Mouse (Mus musculus) midbrain, embryonic 16.5 days (tissue): Measurements from ENCODE around the gene Cbs. TPM values are rescaled to one million over a fixed set of nuclear protein-coding genes. Genes with fewer than 3 reads are reported as not detected.

Source experiments
- ATAC-seq: fragments of 200-750 bp; cut with Nextera tagmentation; 2 replicates; pipeline ENCODE4 v1.8.0; 2017; ENCODE audit warnings: moderate TSS enrichment
- H3K27ac ChIP-seq: fragments of 300-500 bp; sonication (generic); 2 replicates; pipeline ENCODE4 v1.5.1; 2014; ENCODE audit warnings: mild to moderate bottlenecking, low read length, mixed read lengths
- H3K27me3 ChIP-seq: fragments of 300-500 bp; sonication (generic); 2 replicates; pipeline ENCODE4 v1.6.1; 2014; ENCODE audit warnings: low read depth, low read length, mixed read lengths; ENCODE audit not compliant: control insufficient read depth, insufficient read depth
- H3K36me3 ChIP-seq: fragments of 300-500 bp; sonication (generic); 2 replicates; pipeline ENCODE4 v1.6.1; 2014; ENCODE audit warnings: mild to moderate bottlenecking, low read length, moderate library complexity, mixed read lengths; ENCODE audit not compliant: control insufficient read depth, insufficient read depth
- H3K4me1 ChIP-seq: fragments of 300-500 bp; sonication (generic); 2 replicates; pipeline ENCODE4 v1.6.1; 2014; ENCODE audit warnings: mild to moderate bottlenecking, low read length, mixed read lengths; ENCODE audit not compliant: control insufficient read depth, insufficient read depth
- H3K4me2 ChIP-seq: fragments of 300-500 bp; sonication (generic); 2 replicates; pipeline ENCODE4 v1.6.1; 2014; ENCODE audit warnings: mild to moderate bottlenecking, low read length, mixed read lengths
- H3K4me3 ChIP-seq: fragments of 300-500 bp; sonication (generic); 2 replicates; pipeline ENCODE4 v1.5.1; 2014; ENCODE audit warnings: low read depth, mild to moderate bottlenecking, low read length, moderate library complexity, mixed read lengths
- H3K9ac ChIP-seq: fragments of 300-500 bp; sonication (generic); 2 replicates; pipeline ENCODE4 v1.6.1; 2014; ENCODE audit warnings: low read depth, low read length, mixed read lengths
- H3K9me3 ChIP-seq: fragments of 300-500 bp; sonication (generic); replicated peaks from 2 replicates; pipeline ENCODE4 v1.6.1; 2014; ENCODE audit warnings: mild to moderate bottlenecking, low read length, mixed read lengths; ENCODE audit not compliant: control insufficient read depth, poor library complexity, severe bottlenecking
- WGBS: fragments of 180-500 bp; shearing (Covaris S2); extraction: QIAGEN DNeasy Blood & Tissue Kit; methylation state at CpG from one replicate; pipeline ENCODE4 v1.1.7; 2014; 5-methylcytosine and 5-hydroxymethylcytosine counted together
- microRNA-seq: library from miRNA; unstranded; fragments of <30 nt; microRNA quantifications from one replicate; pipeline ENCODE4, GENCODE M21; 2017
- polyA plus RNA-seq: library from polyadenylated mRNA; unstranded; fragments of >200 nt; fragmentation: Nextera tagmentation; extraction: Ambion mirVana; gene quantifications from 2 replicates; pipeline ENCODE4 v1.2.1, GENCODE M21; 2015

Cbs gene
- polyA plus RNA-seq, 1 experiment from 2014 or later = 8.9 TPM

- ATAC-seq = peak; percentile 59
- Histone ChIP-seq H3K27me3 (no peaks in the 10 kb centered on the region), H3K9ac (peak overlapping the region; percentile 82), H3K27ac (peak overlapping the region; percentile 99), H3K4me1 (peaks cover 42% of the 10 kb centered on the region), H3K36me3 (no peaks in the 10 kb centered on the region), H3K4me3 (peak overlapping the region; percentile 80), H3K9me3 (no peaks in the 10 kb centered on the region), H3K4me2 (peak overlapping the region; percentile 87)
- WGBS = under 1% methylated on average over 76 of the region's 88 CpGs
These were observed 71.6 kb downstream of the Cbs start for GRCm38 (mm10) chr17:31565141-31566056.

- H3K27ac ChIP-seq = peak overlapping the region; percentile 99
- H3K36me3 ChIP-seq = no peaks in the 10 kb centered on the region
- 0% methylated on average over 6 of the region's 44 CpGs for WGBS
- H3K4me3 ChIP-seq = peak overlapping the region; percentile 80
- H3K9me3 ChIP-seq = no peaks in the 10 kb centered on the region
- no peak for ATAC-seq
- peak overlapping the region; percentile 82 for H3K9ac ChIP-seq
- H3K27me3 ChIP-seq = no peaks in the 10 kb centered on the region
- peaks cover 42% of the 10 kb centered on the region for H3K4me1 ChIP-seq
- H3K4me2 ChIP-seq = peak overlapping the region; percentile 87
These were observed 72.2 kb downstream of the Cbs start for GRCm38 (mm10) chr17:31564858-31565140.

DNA sequence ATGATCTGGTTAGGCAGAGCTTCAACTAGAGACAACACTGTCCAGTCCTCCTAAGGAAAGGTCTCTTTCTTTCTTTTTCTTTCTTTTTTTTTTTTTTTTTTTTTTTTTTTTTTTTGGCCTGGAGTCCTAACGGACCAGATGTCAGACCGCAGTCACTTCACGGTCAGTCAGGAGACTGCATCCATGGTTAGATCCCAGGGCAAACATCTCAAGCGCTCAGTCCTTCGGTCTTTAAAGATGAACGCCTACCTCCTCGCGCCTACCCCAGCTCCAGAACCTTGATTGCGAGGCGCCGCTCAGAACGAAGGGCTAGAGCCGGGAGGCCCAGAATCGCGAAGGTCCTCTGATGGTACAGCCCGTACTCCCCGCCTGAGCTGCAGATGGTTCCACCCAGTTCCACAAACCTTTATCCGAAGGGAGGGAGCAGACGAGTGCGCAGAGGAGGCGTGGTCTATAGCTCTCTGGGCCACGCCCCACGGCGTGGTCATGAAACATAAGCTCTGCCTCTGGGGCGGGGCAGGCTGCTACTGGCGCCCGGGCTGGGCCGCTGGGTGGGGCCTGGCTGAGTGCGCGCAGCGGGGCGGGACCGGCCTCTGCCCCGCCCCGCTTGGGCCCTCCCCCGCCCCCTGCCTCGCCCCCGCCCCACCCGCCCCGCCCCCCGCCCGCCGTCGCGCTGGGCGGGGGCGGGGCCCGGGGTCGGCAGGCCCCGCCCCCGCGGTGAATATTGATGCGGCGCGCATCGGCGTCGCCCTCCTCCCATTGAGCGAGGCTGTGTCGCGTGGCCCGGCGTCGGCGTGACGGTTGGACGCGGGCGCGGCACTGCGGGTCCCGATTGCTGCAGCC, 72.8 kb downstream of the Cbs start, which contains the start of gene Pknox1:
Gene Pknox1, plus strand, starts transcription at position 720 of the 843 bp plus-strand sequence.
- under 1% methylated on average over 63 of the region's 72 CpGs for WGBS
- peak; percentile 97 for ATAC-seq
- no peaks in the 10 kb centered on the region for H3K36me3 ChIP-seq
- H3K4me3 ChIP-seq = peak within 1 kb of the TSS; percentile 80
- H3K9me3 ChIP-seq = no peaks in the 10 kb centered on the region
- H3K4me1 ChIP-seq = peaks cover 38% of the 10 kb centered on the region
- H3K27ac ChIP-seq = peak within 1 kb of the TSS; percentile 99
- H3K9ac ChIP-seq = peak within 1 kb of the TSS; percentile 82
- H3K4me2 ChIP-seq = peak within 1 kb of the TSS; percentile 87
- no peaks in the 10 kb centered on the region for H3K27me3 ChIP-seq

DNA sequence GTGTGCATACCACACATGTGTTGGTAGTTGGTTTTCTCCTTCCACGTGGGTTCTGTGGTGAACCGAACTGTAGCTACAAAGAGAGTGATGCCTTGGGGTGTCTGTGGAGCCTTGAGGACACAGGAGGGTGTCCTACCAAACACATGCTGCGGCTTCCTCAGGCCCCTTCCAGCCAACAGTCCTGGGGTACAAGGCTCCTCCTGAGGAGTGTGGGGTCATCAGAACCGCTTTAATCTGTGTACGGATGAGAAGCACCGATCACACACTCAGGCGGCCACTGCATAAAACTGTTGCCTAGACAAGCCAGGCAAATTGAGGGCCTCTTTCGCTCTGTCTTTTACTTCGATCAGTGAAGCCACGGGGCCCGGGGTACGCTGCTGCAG, 73.4 kb downstream of the Cbs start:
- ATAC-seq = peak; percentile 3; the same call in 1 of the 2 replicates
- Histone ChIP-seq H3K9ac (peak overlapping the region; percentile 63), H3K27me3 (no peaks in the 10 kb centered on the region), H3K4me3 (peak overlapping the region; percentile 40), H3K36me3 (no peaks in the 10 kb centered on the region), H3K4me1 (peaks cover 32% of the 10 kb centered on the region), H3K9me3 (no peaks in the 10 kb centered on the region), H3K27ac (peak overlapping the region; percentile 90), H3K4me2 (peak overlapping the region; percentile 55)
- WGBS = 12% methylated on average over 12 of the region's 12 CpGs

GRCm38 (mm10) chr17:31559021-31559789, 77.8 kb downstream of the Cbs start:
- H3K4me3 ChIP-seq = no peak overlapping the region
- H3K9ac ChIP-seq = no peak overlapping the region
- ATAC-seq = no peak
- no peaks in the 10 kb centered on the region for H3K27me3 ChIP-seq
- no peaks in the 10 kb centered on the region for H3K36me3 ChIP-seq
- H3K27ac ChIP-seq = no peak overlapping the region
- no peaks in the 10 kb centered on the region for H3K9me3 ChIP-seq
- 92% methylated on average over 11 of the region's 11 CpGs for WGBS
- H3K4me1 ChIP-seq = peaks cover 9% of the 10 kb centered on the region; the same call in 1 of the 2 replicates
- no peak overlapping the region for H3K4me2 ChIP-seq

Small RNA genes within 50 kb of the gene (microRNA-seq; reads per million reads assigned to microRNA genes)
- not detected for gene Gm24970

Other genes with a start within 250 kb of the Cbs start
- 38.5 and 43.7 TPM in 2 replicates for gene Wdr4, start 117.3 kb downstream of the Cbs start, polyA plus RNA-seq
- gene Ndufv3, start 117.1 kb downstream of the Cbs start, polyA plus RNA-seq = 400 and 424 TPM in 2 replicates
- 18.8 and 25.0 TPM in 2 replicates for gene Pknox1, start 72.5 kb downstream of the Cbs start, polyA plus RNA-seq
- 194 and 198 TPM in 2 replicates for gene U2af1, start 21.7 kb upstream of the Cbs start, polyA plus RNA-seq
- 0.25 TPM in 1 of 2 replicates, not detected in the other for gene Cryaa, start 40.6 kb upstream of the Cbs start, polyA plus RNA-seq
- gene Sik1, start 218.6 kb upstream of the Cbs start, polyA plus RNA-seq = 16.7 and 20.9 TPM in 2 replicates